Mouse (Mus musculus): ENCODE data around the gene Dhrs7b. TPM values are rescaled to one million over a fixed set of nuclear protein-coding genes. Genes with fewer than 3 reads are reported as not detected.
"Not testable (repeated sequence)": the region's sequence is repeated elsewhere in the genome, so short reads cannot be mapped to it uniquely, and the experiment has no call there.

The Dhrs7b gene
- polyA plus RNA-seq, 1 experiment = 3.3 TPM

DNA sequence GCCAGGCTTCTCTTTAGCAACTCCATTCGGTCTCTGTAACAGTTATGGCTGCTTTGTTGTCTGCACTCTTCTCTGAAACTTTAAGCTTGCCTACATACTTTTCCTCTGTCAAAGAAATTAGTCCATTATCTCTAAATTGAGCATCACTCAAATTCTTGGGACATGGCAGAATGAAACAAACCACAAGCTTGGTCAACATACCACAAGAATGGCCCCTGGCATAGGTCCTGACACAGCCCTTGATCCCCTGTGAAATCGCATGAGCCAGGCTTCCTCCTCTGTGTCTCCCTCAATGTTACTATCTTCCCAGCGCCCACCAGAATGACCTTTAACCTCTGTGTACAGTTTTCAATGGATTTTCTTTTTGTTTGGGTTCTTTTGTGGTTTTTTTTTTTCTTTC is 52.0 kb downstream of the Dhrs7b start:
- TF ChIP-seq GATA1 (IDR thresholded peaks at IDR 0.05; ENCODE audit: borderline replicate concordance, low read length) = no peak
- no peak for TF ChIP-seq FLI1 (IDR thresholded peaks at IDR 0.05; ENCODE audit: low read length)
- Histone ChIP-seq H3K36me3 (replicated peaks; ENCODE audit: low read length) (peaks cover 8% of the 10 kb centered on the region), H3K4me3 (replicated peaks) (no peak overlapping the region), H3K9me3 (no peaks in the 10 kb centered on the region), H3K27me3 (replicated peaks) (no peaks in the 10 kb centered on the region), H3K4me1 (peaks cover 33% of the 10 kb centered on the region)

GRCm38 (mm10) chr11:60886986-60887385 is 56.6 kb downstream of the Dhrs7b start:
- not testable (repeated sequence) for H3K9me3 ChIP-seq; H3K4me3 ChIP-seq (replicated peaks); H3K36me3 ChIP-seq (replicated peaks; ENCODE audit: low read length); H3K27me3 ChIP-seq (replicated peaks)
- H3K4me1 ChIP-seq = peaks cover 14% of the 10 kb centered on the region

GRCm38 (mm10) chr11:60889861-60890260 is 59.4 kb downstream of the Dhrs7b start:
- TF ChIP-seq GATA1 (IDR thresholded peaks at IDR 0.05; ENCODE audit: borderline replicate concordance, low read length) (no peak), FLI1 (IDR thresholded peaks at IDR 0.05; ENCODE audit: low read length) (no peak)
- H3K9me3 ChIP-seq = peaks cover 3% of the 10 kb centered on the region; the same call in 1 of the 2 replicates
- no peaks in the 10 kb centered on the region for H3K36me3 ChIP-seq (replicated peaks; ENCODE audit: low read length)
- no peaks in the 10 kb centered on the region for H3K4me1 ChIP-seq
- no peak overlapping the region for H3K4me3 ChIP-seq (replicated peaks)
- H3K27me3 ChIP-seq (replicated peaks) = peaks cover 9% of the 10 kb centered on the region

GRCm38 (mm10) chr11:60890286-60890685 is 59.9 kb downstream of the Dhrs7b start:
- Histone ChIP-seq H3K9me3 (peaks cover 3% of the 10 kb centered on the region; the same call in 1 of the 2 replicates), H3K27me3 (replicated peaks) (peaks cover 9% of the 10 kb centered on the region), H3K4me1 (no peaks in the 10 kb centered on the region), H3K4me3 (replicated peaks) (no peak overlapping the region), H3K36me3 (replicated peaks; ENCODE audit: low read length) (no peaks in the 10 kb centered on the region)
- TF ChIP-seq GATA1 (IDR thresholded peaks at IDR 0.05; ENCODE audit: borderline replicate concordance, low read length) = no peak
- TF ChIP-seq FLI1 (IDR thresholded peaks at IDR 0.05; ENCODE audit: low read length) = no peak

DNA sequence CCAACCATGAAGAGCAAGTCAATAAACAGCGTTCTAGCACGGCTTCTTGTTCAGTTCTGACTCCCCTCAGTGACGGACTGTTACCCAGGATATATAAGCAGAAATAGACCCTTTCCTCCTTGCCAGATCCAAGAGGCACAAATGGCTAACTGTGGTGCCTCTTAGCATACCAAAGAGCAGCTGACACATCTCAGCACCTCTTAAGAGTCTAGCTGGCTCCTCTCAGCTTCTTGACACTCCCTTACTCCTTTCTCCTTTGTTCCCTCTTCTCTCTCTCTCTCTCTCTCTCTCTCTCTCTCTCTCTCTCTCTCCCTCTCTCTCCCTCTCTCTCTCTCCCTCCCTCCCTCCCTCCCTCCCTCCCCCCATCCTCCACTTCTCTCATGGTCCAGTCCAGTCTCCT is 60.3 kb downstream of the Dhrs7b start:
- no peaks in the 10 kb centered on the region for H3K4me1 ChIP-seq
- no peaks in the 10 kb centered on the region for H3K36me3 ChIP-seq (replicated peaks; ENCODE audit: low read length)
- H3K9me3 ChIP-seq = peaks cover 3% of the 10 kb centered on the region; the same call in 1 of the 2 replicates
- TF ChIP-seq FLI1 (IDR thresholded peaks at IDR 0.05; ENCODE audit: low read length) (no peak), GATA1 (IDR thresholded peaks at IDR 0.05; ENCODE audit: borderline replicate concordance, low read length) (no peak)
- H3K27me3 ChIP-seq (replicated peaks) = peaks cover 10% of the 10 kb centered on the region
- no peak overlapping the region for H3K4me3 ChIP-seq (replicated peaks)

- Histone ChIP-seq H3K9me3 (no peaks in the 10 kb centered on the region), H3K27me3 (replicated peaks) (peaks cover 24% of the 10 kb centered on the region), H3K36me3 (replicated peaks; ENCODE audit: low read length) (no peaks in the 10 kb centered on the region), H3K4me3 (replicated peaks) (no peak overlapping the region), H3K4me1 (no peaks in the 10 kb centered on the region)
- TF ChIP-seq GATA1 (IDR thresholded peaks at IDR 0.05; ENCODE audit: borderline replicate concordance, low read length) (no peak), FLI1 (IDR thresholded peaks at IDR 0.05; ENCODE audit: low read length) (no peak)
These were observed 65.5 kb downstream of the Dhrs7b start for GRCm38 (mm10) chr11:60895915-60896314.

- peaks cover 44% of the 10 kb centered on the region for H3K27me3 ChIP-seq (replicated peaks)
- H3K36me3 ChIP-seq (replicated peaks; ENCODE audit: low read length) = peaks cover 35% of the 10 kb centered on the region
- H3K9me3 ChIP-seq = no peaks in the 10 kb centered on the region
- TF ChIP-seq FLI1 (IDR thresholded peaks at IDR 0.05; ENCODE audit: low read length) = no peak
- no peak for TF ChIP-seq GATA1 (IDR thresholded peaks at IDR 0.05; ENCODE audit: borderline replicate concordance, low read length)
- no peak overlapping the region for H3K4me3 ChIP-seq (replicated peaks)
- peaks cover 16% of the 10 kb centered on the region; the same call in 1 of the 2 replicates for H3K4me1 ChIP-seq
These were observed 71.6 kb downstream of the Dhrs7b start for GRCm38 (mm10) chr11:60902001-60902400.

DNA sequence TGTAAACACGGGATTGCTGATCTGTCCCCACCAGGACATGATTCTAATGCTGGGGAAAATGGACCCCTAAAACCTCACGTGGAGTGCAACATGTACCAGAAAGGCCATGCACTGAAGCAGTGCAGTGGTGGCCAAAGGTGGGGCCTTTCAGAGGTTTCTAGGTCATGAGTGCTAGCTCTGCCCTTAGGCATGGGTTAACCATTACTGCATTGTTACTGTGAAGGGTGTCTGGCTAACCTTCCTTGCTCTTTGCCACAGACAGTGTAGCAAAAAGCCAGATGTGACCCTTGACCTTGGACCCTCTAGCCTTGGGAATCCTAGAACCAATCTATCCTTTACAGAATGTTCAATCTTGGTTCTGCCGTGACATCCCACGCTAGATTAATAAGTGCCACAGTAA is 72.1 kb downstream of the Dhrs7b start:
- H3K36me3 ChIP-seq (replicated peaks; ENCODE audit: low read length) = peaks cover 35% of the 10 kb centered on the region
- TF ChIP-seq GATA1 (IDR thresholded peaks at IDR 0.05; ENCODE audit: borderline replicate concordance, low read length) (no peak), FLI1 (IDR thresholded peaks at IDR 0.05; ENCODE audit: low read length) (no peak)
- peaks cover 43% of the 10 kb centered on the region for H3K27me3 ChIP-seq (replicated peaks)
- H3K9me3 ChIP-seq = no peaks in the 10 kb centered on the region
- H3K4me3 ChIP-seq (replicated peaks) = no peak overlapping the region
- peaks cover 16% of the 10 kb centered on the region; the same call in 1 of the 2 replicates for H3K4me1 ChIP-seq

DNA sequence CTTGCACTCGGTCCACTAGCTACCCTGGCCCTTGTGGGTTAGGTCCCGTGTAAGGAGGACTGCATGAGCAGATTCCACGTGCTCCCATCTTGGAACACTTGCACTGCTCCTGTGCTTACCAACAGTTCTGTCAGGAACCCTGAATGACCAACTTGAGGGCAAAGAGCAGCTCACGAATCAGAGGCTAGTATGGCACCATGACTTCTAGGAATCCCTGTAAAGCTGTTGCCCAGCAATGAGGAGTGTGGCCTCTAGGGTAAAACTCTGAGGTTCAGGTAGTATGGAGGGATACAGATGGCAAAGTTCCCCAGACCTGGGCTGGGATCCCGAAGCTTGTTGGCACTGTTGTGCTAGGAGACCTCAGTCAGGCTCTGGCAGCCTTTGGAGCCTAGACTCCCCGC is 73.2 kb downstream of the Dhrs7b start:
- TF ChIP-seq GATA1 (IDR thresholded peaks at IDR 0.05; ENCODE audit: borderline replicate concordance, low read length) = no peak
- no peak for TF ChIP-seq FLI1 (IDR thresholded peaks at IDR 0.05; ENCODE audit: low read length)
- Histone ChIP-seq H3K36me3 (replicated peaks; ENCODE audit: low read length) (peaks cover 35% of the 10 kb centered on the region), H3K27me3 (replicated peaks) (peaks cover 43% of the 10 kb centered on the region), H3K4me1 (peaks cover 16% of the 10 kb centered on the region; the same call in 1 of the 2 replicates), H3K4me3 (replicated peaks) (no peak overlapping the region), H3K9me3 (no peaks in the 10 kb centered on the region)

- H3K9me3 ChIP-seq = no peaks in the 10 kb centered on the region
- no peak for TF ChIP-seq GATA1 (IDR thresholded peaks at IDR 0.05; ENCODE audit: borderline replicate concordance, low read length)
- no peak for TF ChIP-seq FLI1 (IDR thresholded peaks at IDR 0.05; ENCODE audit: low read length)
- H3K36me3 ChIP-seq (replicated peaks; ENCODE audit: low read length) = peaks cover 35% of the 10 kb centered on the region
- H3K4me3 ChIP-seq (replicated peaks) = no peak overlapping the region
- H3K4me1 ChIP-seq = peaks cover 24% of the 10 kb centered on the region; the same call in 1 of the 2 replicates
- H3K27me3 ChIP-seq (replicated peaks) = peaks cover 43% of the 10 kb centered on the region
These were observed 75.1 kb downstream of the Dhrs7b start for GRCm38 (mm10) chr11:60905407-60906120.
